Mouse (Mus musculus): ENCODE data around the gene Chn2. TPM values are rescaled to one million over a fixed set of nuclear protein-coding genes. Genes with fewer than 3 reads are reported as not detected.

Gene Chn2
- polyA plus RNA-seq, 1 experiment from 2014 or later: 13.3 TPM

GRCm38 (mm10) chr6:54079881-54080280, 40.5 kb downstream of the Chn2 start:
- Histone ChIP-seq H3K27ac (no peak overlapping the region), H3K9ac (no peak overlapping the region), H3K36me3 (no peaks in the 10 kb centered on the region), H3K27me3 (no peaks in the 10 kb centered on the region), H3K4me1 (peaks cover 5% of the 10 kb centered on the region), H3K9me3 (no peaks in the 10 kb centered on the region), H3K4me3 (no peak overlapping the region), H3K4me2 (replicated peaks) (no peak overlapping the region)
- ATAC-seq (ENCODE audit: insufficient number of reproducible peaks, insufficient read depth, low FRiP score, low TSS enrichment): no peak
- WGBS: 80% methylated on average over 2 of the region's 2 CpGs

- Histone ChIP-seq H3K9me3 (no peaks in the 10 kb centered on the region), H3K36me3 (no peaks in the 10 kb centered on the region), H3K9ac (no peak overlapping the region), H3K27me3 (no peaks in the 10 kb centered on the region), H3K4me1 (peaks cover 5% of the 10 kb centered on the region), H3K27ac (no peak overlapping the region), H3K4me2 (replicated peaks) (no peak overlapping the region), H3K4me3 (no peak overlapping the region)
- WGBS: 91% methylated on average over 15 of the region's 15 CpGs
- ATAC-seq (ENCODE audit: insufficient number of reproducible peaks, insufficient read depth, low FRiP score, low TSS enrichment): no peak
Measured at GRCm38 (mm10) chr6:54080518-54081285, 41.3 kb downstream of the Chn2 start.

GRCm38 (mm10) chr6:54082576-54082975, 43.2 kb downstream of the Chn2 start:
- H3K4me3 ChIP-seq: no peak overlapping the region
- H3K4me2 ChIP-seq (replicated peaks): no peak overlapping the region
- WGBS: 74% methylated on average over 2 of the region's 2 CpGs
- no peaks in the 10 kb centered on the region for H3K27me3 ChIP-seq
- no peaks in the 10 kb centered on the region for H3K9me3 ChIP-seq
- H3K4me1 ChIP-seq: peaks cover 5% of the 10 kb centered on the region
- no peaks in the 10 kb centered on the region for H3K36me3 ChIP-seq
- ATAC-seq (ENCODE audit: insufficient number of reproducible peaks, insufficient read depth, low FRiP score, low TSS enrichment): no peak
- H3K9ac ChIP-seq: no peak overlapping the region
- no peak overlapping the region for H3K27ac ChIP-seq

- H3K27ac ChIP-seq: no peak overlapping the region
- no peak overlapping the region for H3K4me2 ChIP-seq (replicated peaks)
- WGBS: 63% methylated on average over 6 of the region's 6 CpGs
- no peak for ATAC-seq (ENCODE audit: insufficient number of reproducible peaks, insufficient read depth, low FRiP score, low TSS enrichment)
- no peak overlapping the region for H3K9ac ChIP-seq
- no peaks in the 10 kb centered on the region for H3K36me3 ChIP-seq
- peaks cover 5% of the 10 kb centered on the region for H3K4me1 ChIP-seq
- H3K27me3 ChIP-seq: no peaks in the 10 kb centered on the region
- no peak overlapping the region for H3K4me3 ChIP-seq
- no peaks in the 10 kb centered on the region for H3K9me3 ChIP-seq
Measured at GRCm38 (mm10) chr6:54084046-54084445, 44.7 kb downstream of the Chn2 start.

GRCm38 (mm10) chr6:54085009-54085408, 45.7 kb downstream of the Chn2 start:
- no peaks in the 10 kb centered on the region for H3K9me3 ChIP-seq
- ATAC-seq (ENCODE audit: insufficient number of reproducible peaks, insufficient read depth, low FRiP score, low TSS enrichment): no peak
- H3K4me1 ChIP-seq: peaks cover 5% of the 10 kb centered on the region
- no peaks in the 10 kb centered on the region for H3K36me3 ChIP-seq
- no peak overlapping the region for H3K9ac ChIP-seq
- no peaks in the 10 kb centered on the region for H3K27me3 ChIP-seq
- H3K27ac ChIP-seq: no peak overlapping the region
- H3K4me3 ChIP-seq: no peak overlapping the region
- 59% methylated on average over 9 of the region's 9 CpGs for WGBS
- no peak overlapping the region for H3K4me2 ChIP-seq (replicated peaks)

GRCm38 (mm10) chr6:54088168-54088567, 48.8 kb downstream of the Chn2 start:
- H3K36me3 ChIP-seq: no peaks in the 10 kb centered on the region
- no peak overlapping the region for H3K4me2 ChIP-seq (replicated peaks)
- H3K4me1 ChIP-seq: peaks cover 5% of the 10 kb centered on the region
- H3K27me3 ChIP-seq: no peaks in the 10 kb centered on the region
- WGBS: 81% methylated on average over 4 of the region's 4 CpGs
- no peak overlapping the region for H3K27ac ChIP-seq
- H3K4me3 ChIP-seq: no peak overlapping the region
- H3K9me3 ChIP-seq: no peaks in the 10 kb centered on the region
- no peak overlapping the region for H3K9ac ChIP-seq
- no peak for ATAC-seq (ENCODE audit: insufficient number of reproducible peaks, insufficient read depth, low FRiP score, low TSS enrichment)

- no peaks in the 10 kb centered on the region for H3K27me3 ChIP-seq
- no peak overlapping the region for H3K4me2 ChIP-seq (replicated peaks)
- WGBS: 74% methylated on average over 3 of the region's 3 CpGs
- H3K4me1 ChIP-seq: no peaks in the 10 kb centered on the region
- no peaks in the 10 kb centered on the region for H3K9me3 ChIP-seq
- no peaks in the 10 kb centered on the region for H3K36me3 ChIP-seq
- H3K9ac ChIP-seq: no peak overlapping the region
- no peak overlapping the region for H3K4me3 ChIP-seq
- H3K27ac ChIP-seq: no peak overlapping the region
- no peak for ATAC-seq (ENCODE audit: insufficient number of reproducible peaks, insufficient read depth, low FRiP score, low TSS enrichment)
Measured at GRCm38 (mm10) chr6:54090822-54091221, 51.5 kb downstream of the Chn2 start.

GRCm38 (mm10) chr6:54092920-54093319, 53.6 kb downstream of the Chn2 start:
- no peak overlapping the region for H3K4me3 ChIP-seq
- no peaks in the 10 kb centered on the region for H3K27me3 ChIP-seq
- no peaks in the 10 kb centered on the region for H3K9me3 ChIP-seq
- 0 out of 2 replicates have a peak, but pooled peaks cover 11% of the 10 kb centered on the region for H3K4me1 ChIP-seq
- H3K9ac ChIP-seq: no peak overlapping the region
- WGBS: 72% methylated on average over 3 of the region's 3 CpGs
- H3K36me3 ChIP-seq: no peaks in the 10 kb centered on the region
- no peak for ATAC-seq (ENCODE audit: insufficient number of reproducible peaks, insufficient read depth, low FRiP score, low TSS enrichment)
- no peak overlapping the region for H3K27ac ChIP-seq
- H3K4me2 ChIP-seq (replicated peaks): no peak overlapping the region

- H3K9ac ChIP-seq: no peak overlapping the region
- ATAC-seq (ENCODE audit: insufficient number of reproducible peaks, insufficient read depth, low FRiP score, low TSS enrichment): no peak
- H3K27me3 ChIP-seq: no peaks in the 10 kb centered on the region
- H3K36me3 ChIP-seq: no peaks in the 10 kb centered on the region
- 26% methylated on average over 6 of the region's 6 CpGs for WGBS
- no peak overlapping the region for H3K27ac ChIP-seq
- no peaks in the 10 kb centered on the region for H3K9me3 ChIP-seq
- no peak overlapping the region for H3K4me2 ChIP-seq (replicated peaks)
- no peak overlapping the region for H3K4me3 ChIP-seq
- H3K4me1 ChIP-seq: 0 out of 2 replicates have a peak, but pooled peaks cover 11% of the 10 kb centered on the region
Measured at GRCm38 (mm10) chr6:54096147-54096761, 56.9 kb downstream of the Chn2 start.

- Histone ChIP-seq H3K9ac (no peak overlapping the region), H3K4me3 (no peak overlapping the region), H3K9me3 (no peaks in the 10 kb centered on the region), H3K27ac (no peak overlapping the region), H3K27me3 (no peaks in the 10 kb centered on the region), H3K4me2 (replicated peaks) (no peak overlapping the region), H3K36me3 (no peaks in the 10 kb centered on the region), H3K4me1 (0 out of 2 replicates have a peak, but pooled peaks cover 11% of the 10 kb centered on the region)
- ATAC-seq (ENCODE audit: insufficient number of reproducible peaks, insufficient read depth, low FRiP score, low TSS enrichment): no peak
- WGBS: 9% methylated on average over 7 of the region's 7 CpGs
Measured at GRCm38 (mm10) chr6:54096836-54097235, 57.5 kb downstream of the Chn2 start.

- WGBS: 88% methylated on average over 6 of the region's 6 CpGs
- Histone ChIP-seq H3K4me3 (no peak overlapping the region), H3K36me3 (no peaks in the 10 kb centered on the region), H3K4me1 (0 out of 2 replicates have a peak, but pooled peaks cover 13% of the 10 kb centered on the region), H3K4me2 (replicated peaks) (no peak overlapping the region), H3K27me3 (no peaks in the 10 kb centered on the region), H3K27ac (no peak overlapping the region), H3K9ac (no peak overlapping the region), H3K9me3 (no peaks in the 10 kb centered on the region)
- no peak for ATAC-seq (ENCODE audit: insufficient number of reproducible peaks, insufficient read depth, low FRiP score, low TSS enrichment)
Measured at GRCm38 (mm10) chr6:54098339-54098738, 59.0 kb downstream of the Chn2 start.

- Histone ChIP-seq H3K9ac (no peak overlapping the region), H3K9me3 (no peaks in the 10 kb centered on the region), H3K4me1 (0 out of 2 replicates have a peak, but pooled peaks cover 14% of the 10 kb centered on the region), H3K27ac (no peak overlapping the region), H3K4me3 (no peak overlapping the region), H3K27me3 (no peaks in the 10 kb centered on the region), H3K36me3 (no peaks in the 10 kb centered on the region), H3K4me2 (replicated peaks) (no peak overlapping the region)
- 72% methylated on average over 6 of the region's 6 CpGs for WGBS
- ATAC-seq (ENCODE audit: insufficient number of reproducible peaks, insufficient read depth, low FRiP score, low TSS enrichment): no peak
Measured at GRCm38 (mm10) chr6:54099659-54100058, 60.3 kb downstream of the Chn2 start.

Data from embryonic facial prominence, embryonic 12.5 days (tissue).